Mouse (Mus musculus) bone marrow macrophage, adult 2 months (primary cell): Measurements from ENCODE around the gene Pde1c.

Experiments used
- CTCF ChIP-seq: IDR thresholded peaks from 2 replicates; pipeline ENCODE4 v1.5.1; 2012; ENCODE audit warnings: low read depth, mild to moderate bottlenecking, low read length, moderate library complexity
- POLR2A ChIP-seq: IDR thresholded peaks from 2 replicates; pipeline ENCODE4 v1.6.1; 2012; ENCODE audit warnings: mild to moderate bottlenecking, low read depth, low read length, borderline replicate concordance

DNA sequence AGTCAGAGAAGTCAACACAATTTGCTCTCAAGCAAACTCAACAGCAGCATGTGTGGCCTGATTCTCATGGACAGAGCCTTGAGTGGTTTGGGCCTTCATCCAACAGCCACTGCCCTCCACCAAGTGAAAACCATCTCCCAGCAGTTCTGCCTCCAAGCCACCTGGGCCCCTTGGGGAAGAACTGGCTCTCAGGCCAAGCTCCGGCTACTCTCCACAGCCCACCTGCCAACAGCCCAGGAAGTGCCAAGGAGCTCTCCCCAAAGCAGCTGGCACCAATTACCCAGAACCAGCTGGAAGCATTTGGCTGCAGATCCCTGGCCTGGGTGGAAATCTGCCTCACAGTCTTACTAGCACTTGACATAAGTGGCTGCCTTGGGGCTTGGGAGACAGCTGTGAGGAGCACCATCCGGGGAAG is 8.4 kb downstream of the Pde1c start:
- TF ChIP-seq CTCF (no peak), POLR2A (no peak)
